7 mouse cellular contexts compared by ENCODE assay signal in genomic region chr8:84024171-84024570, GRCm38 (mm10). TPM values are rescaled to one million over a fixed set of nuclear protein-coding genes. Genes with fewer than 3 reads are reported as not detected.
DNase-seq lines count a peak whose midpoint lies in the region; ATAC-seq and TF ChIP-seq lines count a peak whose summit lies in the region.

No protein-coding gene starts in this region.

- no peak overlapping the region for H3K9ac ChIP-seq in hindbrain, embryonic 14.5 days
- no peak overlapping the region for H3K9ac ChIP-seq in hindbrain, embryonic 16.5 days (ENCODE audit: low read depth, low read length)
- no peak overlapping the region for H3K9ac ChIP-seq in CH12.LX (ENCODE audit: insufficient read depth, low read depth)

- H3K79me2 ChIP-seq in CH12.LX (replicated peaks; ENCODE audit: control insufficient read depth, extremely low read depth, insufficient read depth, poor library complexity, severe bottlenecking): no peaks in the 10 kb centered on the region

- no peak for TF ChIP-seq EP300 in CH12.LX (IDR thresholded peaks at IDR 0.05; ENCODE audit: low read length)

- H3K4me1 ChIP-seq in hindbrain, embryonic 14.5 days (replicated peaks; ENCODE audit: control insufficient read depth, insufficient read depth, low read length): no peaks in the 10 kb centered on the region
- no peaks in the 10 kb centered on the region; the same call in 1 of the 2 replicates for H3K4me1 ChIP-seq in hindbrain, embryonic 16.5 days (ENCODE audit: control insufficient read depth, insufficient read depth, low read depth, low read length)
- peaks cover 0 to 4% of the 10 kb centered on the region in 2 experiments; a peak in 2 of 4 replicates for H3K4me1 ChIP-seq in CH12.LX (ENCODE audit: control insufficient read depth in 1 of 2, insufficient read depth in 2 of 2)

- peak; percentile 56 for DNase-seq in hindbrain, embryonic 14.5 days (ENCODE audit: low spot score)
- DNase-seq in CH12.LX (ENCODE audit: extremely low read depth) (peak; percentile 47), R1 (ENCODE audit: low read depth, low spot score) (peak; percentile 92)
- peak; percentile 80 for DNase-seq in induced T-regulatory cell, adult 2 months (ENCODE audit: low read depth)
- DNase-seq in frontal cortex, postnatal 14 days (ENCODE audit: low spot score in 2 of 2): no peak

- ATAC-seq in hindbrain, embryonic 14.5 days (ENCODE audit: low FRiP score): no peak
- ATAC-seq in hindbrain, embryonic 16.5 days: no peak
- ATAC-seq in megakaryocyte, adult 5-6 weeks (ENCODE audit: poor library complexity, severe bottlenecking): peak; percentile 53; the same call in 1 of the 2 replicates

- TF ChIP-seq RAD21 in CH12.LX (IDR thresholded peaks at IDR 0.05; ENCODE audit: low read depth, low read length): peak; percentile 43

- 12% methylated on average over 10 of the region's 10 CpGs for WGBS in hindbrain, embryonic 14.5 days
- WGBS in hindbrain, embryonic 16.5 days: 13% methylated on average over 10 of the region's 10 CpGs

- H3K4me3 ChIP-seq in hindbrain, embryonic 14.5 days (replicated peaks; ENCODE audit: low read length): no peak overlapping the region
- H3K4me3 ChIP-seq in hindbrain, embryonic 16.5 days (ENCODE audit: low read length): no peak overlapping the region
- no peak overlapping the region for H3K4me3 ChIP-seq in CH12.LX (replicated peaks in 1 of 3; ENCODE audit: low read depth in 2 of 3, low read length in 2 of 3, poor library complexity in 1 of 3)

- H3K9me3 ChIP-seq in hindbrain, embryonic 14.5 days (ENCODE audit: control insufficient read depth, low read length): no peaks in the 10 kb centered on the region
- H3K9me3 ChIP-seq in hindbrain, embryonic 16.5 days (ENCODE audit: control insufficient read depth, low read length): no peaks in the 10 kb centered on the region
- H3K9me3 ChIP-seq in CH12.LX (replicated peaks; ENCODE audit: low read length): no peaks in the 10 kb centered on the region

- peaks cover 38% of the 10 kb centered on the region for H3K27me3 ChIP-seq in hindbrain, embryonic 14.5 days (ENCODE audit: control insufficient read depth, insufficient read depth, low read length)
- no peaks in the 10 kb centered on the region; the same call in none of the 2 replicates for H3K27me3 ChIP-seq in hindbrain, embryonic 16.5 days (replicated peaks; ENCODE audit: control insufficient read depth, insufficient read depth, low read length)
- peaks cover 22% of the 10 kb centered on the region for H3K27me3 ChIP-seq in CH12.LX (replicated peaks)

- in situ Hi-C loops in CH12.LX (cut with MboI; ENCODE audit: low pct_ligation_motif_present, low pct_unique_long_range_greater_than_20kb, low sequenced_read_pairs): no loop called here

- TF ChIP-seq CTCF in CH12.LX (conservative IDR thresholded peaks at IDR 0.05 in 1 of 2, IDR thresholded peaks at IDR 0.05 in 1 of 2; ENCODE audit: low read depth in 2 of 2, low read length in 2 of 2): peak; percentile 77 to 83

- TF ChIP-seq POLR2A in CH12.LX (IDR thresholded peaks at IDR 0.05; ENCODE audit: low read depth, low read length): no peak

- no peaks in the 10 kb centered on the region for H3K36me3 ChIP-seq in hindbrain, embryonic 14.5 days (replicated peaks; ENCODE audit: control insufficient read depth, insufficient read depth)
- no peaks in the 10 kb centered on the region for H3K36me3 ChIP-seq in hindbrain, embryonic 16.5 days (ENCODE audit: control insufficient read depth, insufficient read depth, low read length)
- H3K36me3 ChIP-seq in CH12.LX (replicated peaks in 1 of 2; ENCODE audit: control insufficient read depth in 1 of 2, insufficient read depth in 1 of 2, low read length in 1 of 2): no peaks in the 10 kb centered on the region

- no peak overlapping the region for H3K4me2 ChIP-seq in hindbrain, embryonic 14.5 days (replicated peaks)
- H3K4me2 ChIP-seq in hindbrain, embryonic 16.5 days (ENCODE audit: low read length): no peak overlapping the region
- H3K4me2 ChIP-seq in CH12.LX (ENCODE audit: insufficient read depth, low read depth, poor library complexity, severe bottlenecking): no peak overlapping the region

- dilution Hi-C loops in CH12.LX (cut with MboI; ENCODE audit: extremely low pct_ligation_motif_present, extremely low pct_unique_long_range_greater_than_20kb, low sequenced_read_pairs): no loop called here

- H3K27ac ChIP-seq in hindbrain, embryonic 14.5 days: no peak overlapping the region
- no peak overlapping the region for H3K27ac ChIP-seq in hindbrain, embryonic 16.5 days (ENCODE audit: low read depth, low read length)
- H3K27ac ChIP-seq in CH12.LX (ENCODE audit: insufficient read depth, low read depth): no peak overlapping the region

TF ChIP-seq in CH12.LX, 34 proteins besides CTCF, POLR2A, EP300 and RAD21:
- TF ChIP-seq ELF1 (IDR thresholded peaks at IDR 0.05; ENCODE audit: low read depth, low read length) (no peak), MYC (IDR thresholded peaks at IDR 0.05; ENCODE audit: low read depth, low read length) (peak; percentile 82), SMC3 (IDR thresholded peaks at IDR 0.05; ENCODE audit: low read depth, low read length) (peak; percentile 40), MAX (IDR thresholded peaks at IDR 0.05; ENCODE audit: low read length) (peak; percentile 60; the same call in 1 of the 2 replicates), NRF1 (IDR thresholded peaks at IDR 0.05; ENCODE audit: low read depth, low read length) (no peak)

RNA-seq across cellular contexts. Expression of gene Palm3, which starts 2.9 kb away (rescaled TPM):
- polyA plus RNA-seq in hindbrain, embryonic 14.5 days (2014; fragmentation: Nextera tagmentation; extraction: Ambion mirVana): 3.7 and 5.5 TPM in 2 replicates
- polyA plus RNA-seq in hindbrain, embryonic 16.5 days (2015; fragmentation: Nextera tagmentation; extraction: Ambion mirVana): 9.6 and 11.3 TPM in 2 replicates
- total RNA-seq in CH12.LX (2012; rRNA removed) (0.13 TPM in 2 replicates), CH12.LX (2014; rRNA removed) (0.12 and 0.16 TPM in 2 replicates)
- polyA plus RNA-seq in CH12.LX (2012; ENCODE audit: insufficient read length, low read depth): 0.44 and 0.77 TPM in 2 replicates
- not detected in 2 replicates for total RNA-seq in megakaryocyte, adult 5-6 weeks (2015)
- total RNA-seq in megakaryocyte, adult 5-6 weeks (2017): not detected in 2 replicates

RNA-seq across cellular contexts. Expression of gene 2210011C24Rik, which starts 12.2 kb away (rescaled TPM):
- 0.52 and 0.77 TPM in 2 replicates for polyA plus RNA-seq in hindbrain, embryonic 14.5 days (2014; fragmentation: Nextera tagmentation; extraction: Ambion mirVana)
- polyA plus RNA-seq in hindbrain, embryonic 16.5 days (2015; fragmentation: Nextera tagmentation; extraction: Ambion mirVana): 1.1 TPM in 2 replicates
- total RNA-seq in CH12.LX (2012; rRNA removed) (not detected in 2 replicates), CH12.LX (2014; rRNA removed) (not detected in 2 replicates)
- not detected in 2 replicates for polyA plus RNA-seq in CH12.LX (2012; ENCODE audit: insufficient read length, low read depth)
- total RNA-seq in megakaryocyte, adult 5-6 weeks (2015): not detected in 2 replicates
- not detected in 2 replicates for total RNA-seq in megakaryocyte, adult 5-6 weeks (2017)

RNA-seq across cellular contexts. Expression of gene Il27ra, which starts 18.2 kb away (rescaled TPM):
- 0.34 and 0.48 TPM in 2 replicates for polyA plus RNA-seq in hindbrain, embryonic 14.5 days (2014; fragmentation: Nextera tagmentation; extraction: Ambion mirVana)
- polyA plus RNA-seq in hindbrain, embryonic 16.5 days (2015; fragmentation: Nextera tagmentation; extraction: Ambion mirVana): 0.55 and 0.71 TPM in 2 replicates
- total RNA-seq in CH12.LX (2012; rRNA removed) (0.97 and 1.4 TPM in 2 replicates), CH12.LX (2014; rRNA removed) (2.1 and 2.3 TPM in 2 replicates)
- 2.4 and 3.0 TPM in 2 replicates for polyA plus RNA-seq in CH12.LX (2012; ENCODE audit: insufficient read length, low read depth)
- 1.5 and 2.2 TPM in 2 replicates for total RNA-seq in megakaryocyte, adult 5-6 weeks (2015)
- 0.12 and 0.73 TPM in 2 replicates for total RNA-seq in megakaryocyte, adult 5-6 weeks (2017)

RNA-seq across cellular contexts. Expression of gene Rln3, which starts 20.6 kb away (rescaled TPM):
- polyA plus RNA-seq in hindbrain, embryonic 14.5 days (2014; fragmentation: Nextera tagmentation; extraction: Ambion mirVana): 1.6 and 4.7 TPM in 2 replicates
- 1.8 TPM in 2 replicates for polyA plus RNA-seq in hindbrain, embryonic 16.5 days (2015; fragmentation: Nextera tagmentation; extraction: Ambion mirVana)
- not detected in 2 replicates for total RNA-seq in CH12.LX (2012; rRNA removed)
- not detected in 2 replicates for total RNA-seq in CH12.LX (2014; rRNA removed)
- not detected in 2 replicates for polyA plus RNA-seq in CH12.LX (2012; ENCODE audit: insufficient read length, low read depth)
- not detected in 2 replicates for total RNA-seq in megakaryocyte, adult 5-6 weeks (2015)
- not detected in 2 replicates for total RNA-seq in megakaryocyte, adult 5-6 weeks (2017)

RNA-seq across cellular contexts. Expression of gene 1700067K01Rik, which starts 22.9 kb away (rescaled TPM):
- 0.54 and 0.76 TPM in 2 replicates for polyA plus RNA-seq in hindbrain, embryonic 14.5 days (2014; fragmentation: Nextera tagmentation; extraction: Ambion mirVana)
- 0.90 and 0.94 TPM in 2 replicates for polyA plus RNA-seq in hindbrain, embryonic 16.5 days (2015; fragmentation: Nextera tagmentation; extraction: Ambion mirVana)
- total RNA-seq in CH12.LX (2012; rRNA removed) (0.38 and 0.80 TPM in 2 replicates), CH12.LX (2014; rRNA removed) (not detected in 2 replicates)
- 0.55 and 0.67 TPM in 2 replicates for polyA plus RNA-seq in CH12.LX (2012; ENCODE audit: insufficient read length, low read depth)
- 0.16 TPM in 1 of 2 replicates, not detected in the other for total RNA-seq in megakaryocyte, adult 5-6 weeks (2015)
- total RNA-seq in megakaryocyte, adult 5-6 weeks (2017): 0.41 TPM in 1 of 2 replicates, not detected in the other

Comparison
In these comparisons a context has a peak if more than half of its experiments do, and no peak if none do; other contexts are left out.
1. DNase-seq: peak in hindbrain, embryonic 14.5 days (single experiment), CH12.LX (single experiment), R1 (single experiment) and induced T-regulatory cell, adult 2 months (single experiment); none in frontal cortex, postnatal 14 days (0 of 2).